Mouse (Mus musculus) neural tube, embryonic 12.5 days (tissue): ENCODE measurements around the gene Eif4e2. TPM values are rescaled to one million over a fixed set of nuclear protein-coding genes. Genes with fewer than 3 reads are reported as not detected.

ENCODE experiments used
- ATAC-seq: fragments of 200-750 bp; cut with Nextera tagmentation; 2 replicates; pipeline ENCODE4 v1.8.0; 2017; ENCODE audit warnings: low read depth, mild to moderate bottlenecking, moderate TSS enrichment, moderate library complexity; ENCODE audit not compliant: low FRiP score
- H3K27ac ChIP-seq: fragments of 300-500 bp; sonication (generic); 2 replicates; pipeline ENCODE4 v1.5.1; 2016
- H3K27me3 ChIP-seq: fragments of 300-500 bp; sonication (generic); replicated peaks from 2 replicates; pipeline ENCODE4 v1.6.1; 2016; ENCODE audit warnings: mild to moderate bottlenecking
- H3K36me3 ChIP-seq: fragments of 300-500 bp; sonication (generic); 2 replicates; pipeline ENCODE4 v1.6.1; 2016; ENCODE audit warnings: mild to moderate bottlenecking
- H3K4me1 ChIP-seq: fragments of 300-500 bp; sonication (generic); 2 replicates; pipeline ENCODE4 v1.6.1; 2016
- H3K4me2 ChIP-seq: fragments of 300-500 bp; sonication (generic); replicated peaks from 2 replicates; pipeline ENCODE4 v1.6.1; 2016; ENCODE audit warnings: mild to moderate bottlenecking
- H3K4me3 ChIP-seq: fragments of 300-500 bp; sonication (generic); 2 replicates; pipeline ENCODE4 v1.5.1; 2016
- H3K9ac ChIP-seq: fragments of 300-500 bp; sonication (generic); 2 replicates; pipeline ENCODE4 v1.6.1; 2016; ENCODE audit warnings: mild to moderate bottlenecking
- H3K9me3 ChIP-seq: fragments of 300-500 bp; sonication (generic); 2 replicates; pipeline ENCODE4 v1.6.1; 2016; ENCODE audit warnings: mild to moderate bottlenecking
- WGBS: fragments of 180-500 bp; shearing (Covaris S2); methylation state at CpG from one replicate; pipeline ENCODE4 v1.1.7; 2016; 5-methylcytosine and 5-hydroxymethylcytosine counted together
- polyA plus RNA-seq: library from polyadenylated mRNA; unstranded; fragments of >200 nt; fragmentation: Nextera tagmentation; extraction: Ambion mirVana; gene quantifications from 2 replicates; pipeline ENCODE4 v1.2.1, GENCODE M21; 2016

Eif4e2 gene
- polyA plus RNA-seq, 1 experiment from 2014 or later = 150 TPM

DNA sequence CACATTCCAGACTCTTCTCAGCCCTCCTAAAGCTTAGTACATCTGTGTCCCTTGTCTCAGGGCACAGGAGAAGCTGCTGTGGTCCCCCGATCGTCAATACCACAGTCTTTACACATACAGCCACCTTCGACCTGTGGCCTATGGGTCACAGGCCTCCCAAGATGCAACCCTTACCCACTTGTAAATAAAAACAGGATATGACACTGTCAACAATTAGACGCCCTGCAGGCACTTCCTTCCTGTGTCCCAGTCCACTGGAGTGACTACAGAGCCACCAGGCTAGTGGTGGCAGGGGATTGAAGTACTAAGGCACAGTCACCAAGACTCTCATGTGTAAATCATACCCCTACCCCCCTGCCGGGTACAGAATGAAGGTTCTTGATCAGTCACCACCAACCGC, 8.7 kb upstream of the Eif4e2 start:
- H3K4me3 ChIP-seq = no peak overlapping the region
- H3K4me2 ChIP-seq = no peak overlapping the region
- no peak for ATAC-seq
- no peaks in the 10 kb centered on the region for H3K4me1 ChIP-seq
- H3K27ac ChIP-seq = no peak overlapping the region
- no peaks in the 10 kb centered on the region for H3K9me3 ChIP-seq
- no peak overlapping the region for H3K9ac ChIP-seq
- no peaks in the 10 kb centered on the region for H3K36me3 ChIP-seq
- WGBS = 65% methylated on average over 6 of the region's 6 CpGs
- H3K27me3 ChIP-seq = 0 out of 2 replicates have a peak, but pooled peaks cover 15% of the 10 kb centered on the region

GRCm38 (mm10) chr1:87205502-87205901, 8.2 kb upstream of the Eif4e2 start:
- H3K36me3 ChIP-seq = no peaks in the 10 kb centered on the region
- no peak for ATAC-seq
- H3K27me3 ChIP-seq = 0 out of 2 replicates have a peak, but pooled peaks cover 15% of the 10 kb centered on the region
- H3K4me2 ChIP-seq = no peak overlapping the region
- no peak overlapping the region for H3K4me3 ChIP-seq
- H3K9ac ChIP-seq = no peak overlapping the region
- WGBS = 49% methylated on average over 3 of the region's 3 CpGs
- no peak overlapping the region for H3K27ac ChIP-seq
- H3K4me1 ChIP-seq = no peaks in the 10 kb centered on the region
- H3K9me3 ChIP-seq = no peaks in the 10 kb centered on the region

DNA sequence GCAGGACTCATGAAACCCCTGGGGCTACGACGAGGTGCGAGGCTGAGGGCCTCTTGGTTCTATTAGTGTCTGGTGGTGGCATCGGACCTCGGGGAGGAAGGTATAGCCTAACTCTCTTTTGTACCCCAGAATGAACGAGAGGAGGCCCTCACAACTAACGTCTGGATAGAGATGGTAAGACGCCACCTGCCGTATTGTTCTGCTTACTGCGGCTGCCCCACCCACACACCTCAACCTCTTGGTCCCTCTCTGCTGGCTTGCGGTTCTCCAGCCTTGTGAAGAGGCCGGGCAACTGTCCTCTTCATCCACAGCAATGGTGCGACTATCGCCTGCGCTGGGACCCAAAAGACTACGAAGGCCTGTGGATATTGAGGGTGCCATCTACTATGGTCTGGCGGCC, 7.4 kb upstream of the Eif4e2 start:
- ATAC-seq = no peak
- Histone ChIP-seq H3K9ac (no peak overlapping the region), H3K4me2 (no peak overlapping the region; the same call in 1 of the 2 replicates), H3K36me3 (no peaks in the 10 kb centered on the region), H3K9me3 (no peaks in the 10 kb centered on the region), H3K27me3 (0 out of 2 replicates have a peak, but pooled peaks cover 15% of the 10 kb centered on the region), H3K27ac (no peak overlapping the region), H3K4me3 (no peak overlapping the region), H3K4me1 (no peaks in the 10 kb centered on the region)
- WGBS = 18% methylated on average over 17 of the region's 17 CpGs

- WGBS = 88% methylated on average over 4 of the region's 4 CpGs
- no peak overlapping the region for H3K4me3 ChIP-seq
- H3K27me3 ChIP-seq = 0 out of 2 replicates have a peak, but pooled peaks cover 8% of the 10 kb centered on the region
- peaks cover 22% of the 10 kb centered on the region for H3K4me1 ChIP-seq
- H3K9ac ChIP-seq = no peak overlapping the region
- H3K4me2 ChIP-seq = no peak overlapping the region
- no peaks in the 10 kb centered on the region for H3K36me3 ChIP-seq
- H3K27ac ChIP-seq = no peak overlapping the region
- no peak for ATAC-seq
- no peaks in the 10 kb centered on the region for H3K9me3 ChIP-seq
Measured at GRCm38 (mm10) chr1:87211431-87211830, 2.3 kb upstream of the Eif4e2 start.

DNA sequence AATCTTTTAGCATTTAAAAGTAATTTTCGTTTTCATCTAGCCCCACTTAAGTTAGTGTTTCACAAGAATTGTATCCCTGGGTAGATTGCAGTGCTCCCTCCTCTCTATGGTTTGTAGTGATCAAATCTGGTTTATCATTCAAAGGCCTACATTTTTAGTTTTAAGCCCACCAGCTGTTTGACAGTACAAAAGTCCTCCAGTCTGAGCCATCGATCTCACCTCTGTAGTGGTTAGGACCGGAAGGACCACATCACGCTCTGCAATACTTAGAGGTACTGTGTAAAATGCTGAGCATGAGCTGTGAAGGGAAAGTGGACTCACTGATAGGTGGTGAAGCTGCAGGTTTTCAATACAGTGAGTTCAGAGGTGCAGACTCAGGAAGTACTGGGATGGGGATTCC, 1.0 kb downstream of the Eif4e2 start:
- peaks cover 25% of the 10 kb centered on the region for H3K4me1 ChIP-seq
- no peaks in the 10 kb centered on the region for H3K9me3 ChIP-seq
- H3K27me3 ChIP-seq = no peaks in the 10 kb centered on the region
- peak overlapping the region; percentile 89 for H3K4me3 ChIP-seq
- H3K4me2 ChIP-seq = peak overlapping the region; percentile 67
- ATAC-seq = no peak
- WGBS = 41% methylated on average over 4 of the region's 4 CpGs
- peak overlapping the region; percentile 96 for H3K9ac ChIP-seq
- H3K36me3 ChIP-seq = peaks cover 5% of the 10 kb centered on the region
- H3K27ac ChIP-seq = no peak overlapping the region

DNA sequence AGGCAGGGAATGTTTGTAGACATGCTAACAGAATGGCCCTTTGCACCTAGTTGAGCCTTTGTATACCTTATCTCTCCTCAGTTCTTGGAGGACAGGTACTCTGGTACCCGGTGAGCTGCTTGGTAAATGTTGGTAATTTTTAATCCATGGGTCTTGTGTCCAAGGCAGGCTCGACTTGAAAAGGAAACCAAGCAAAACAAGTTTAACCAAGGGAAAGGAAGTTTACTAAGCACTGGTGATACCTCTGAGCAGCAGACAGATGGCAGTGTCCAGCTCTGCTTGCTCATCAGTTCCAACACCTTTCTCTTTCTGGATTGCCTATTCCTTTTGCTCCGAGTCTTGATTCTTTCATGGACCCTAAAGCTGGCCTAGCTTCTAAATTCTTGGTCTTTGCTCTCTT, 4.2 kb downstream of the Eif4e2 start:
- no peak overlapping the region for H3K4me2 ChIP-seq
- no peak overlapping the region for H3K9ac ChIP-seq
- 76% methylated on average over 3 of the region's 3 CpGs for WGBS
- peaks cover 23% of the 10 kb centered on the region for H3K4me1 ChIP-seq
- H3K4me3 ChIP-seq = no peak overlapping the region
- no peaks in the 10 kb centered on the region for H3K9me3 ChIP-seq
- no peak for ATAC-seq
- H3K27ac ChIP-seq = no peak overlapping the region
- no peaks in the 10 kb centered on the region for H3K27me3 ChIP-seq
- peaks cover 36% of the 10 kb centered on the region for H3K36me3 ChIP-seq

DNA sequence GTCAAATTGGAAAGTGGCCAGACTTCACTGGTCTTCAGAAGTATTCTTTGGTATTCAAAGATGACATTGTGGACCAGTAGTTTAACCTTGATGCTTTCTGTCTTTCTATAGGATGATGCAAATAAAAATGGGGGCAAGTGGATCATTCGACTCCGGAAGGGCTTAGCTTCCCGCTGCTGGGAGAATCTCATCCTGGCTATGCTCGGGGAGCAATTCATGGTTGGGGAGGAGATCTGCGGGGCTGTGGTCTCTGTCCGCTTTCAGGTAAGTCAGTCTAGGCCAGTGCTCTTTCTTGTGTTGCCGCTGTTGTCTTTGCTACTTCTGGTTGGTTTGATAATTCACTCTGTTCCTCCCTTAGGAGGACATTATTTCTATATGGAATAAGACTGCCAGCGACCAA, 12.0 kb downstream of the Eif4e2 start:
- Histone ChIP-seq H3K4me1 (no peaks in the 10 kb centered on the region), H3K9ac (no peak overlapping the region), H3K27me3 (no peaks in the 10 kb centered on the region), H3K36me3 (peaks cover 93% of the 10 kb centered on the region), H3K4me3 (no peak overlapping the region), H3K9me3 (no peaks in the 10 kb centered on the region), H3K27ac (no peak overlapping the region), H3K4me2 (no peak overlapping the region)
- 98% methylated on average over 8 of the region's 8 CpGs for WGBS
- no peak for ATAC-seq

DNA sequence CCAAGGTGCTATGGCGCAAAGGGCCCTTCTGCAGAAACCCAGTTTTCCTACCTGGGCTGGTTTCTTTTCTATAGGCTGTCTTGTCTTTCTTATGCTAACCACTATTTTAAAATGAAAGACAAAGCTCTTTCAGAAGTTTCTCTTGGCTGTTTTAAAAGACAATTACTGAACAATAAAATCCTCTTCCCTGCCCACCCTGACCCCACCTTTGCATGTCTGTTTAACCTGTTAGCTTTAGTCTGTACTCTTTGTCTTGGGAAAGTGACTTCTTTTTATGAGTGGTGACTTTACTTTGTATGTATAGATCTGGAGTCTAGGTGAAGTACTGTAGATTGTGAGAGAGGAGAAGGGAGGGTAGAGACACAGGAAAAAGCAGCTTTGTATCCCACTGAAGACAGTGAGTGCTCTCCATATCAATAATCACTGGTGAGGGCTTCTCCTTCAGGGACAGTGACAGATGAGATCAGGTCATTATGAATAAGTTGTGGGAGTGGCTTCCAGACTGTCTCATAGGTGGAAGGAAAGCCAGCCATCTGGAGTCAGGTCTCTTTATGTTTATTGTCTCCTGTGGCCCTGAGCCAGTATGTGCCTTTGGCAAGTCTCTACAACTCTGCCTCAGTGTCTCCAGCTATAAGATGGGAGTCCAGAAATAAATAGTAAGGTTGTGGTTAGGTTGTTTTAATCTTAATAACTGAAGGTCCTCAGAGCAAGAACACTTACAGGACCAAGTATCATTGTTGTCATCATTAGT, 12.9 kb downstream of the Eif4e2 start:
- Histone ChIP-seq H3K27ac (no peak overlapping the region), H3K4me3 (no peak overlapping the region), H3K9ac (no peak overlapping the region), H3K4me2 (no peak overlapping the region), H3K4me1 (no peaks in the 10 kb centered on the region), H3K27me3 (no peaks in the 10 kb centered on the region), H3K36me3 (peaks cover 91% of the 10 kb centered on the region), H3K9me3 (no peaks in the 10 kb centered on the region)
- 95% methylated on average over 1 of the region's 1 CpGs for WGBS
- no peak for ATAC-seq

DNA sequence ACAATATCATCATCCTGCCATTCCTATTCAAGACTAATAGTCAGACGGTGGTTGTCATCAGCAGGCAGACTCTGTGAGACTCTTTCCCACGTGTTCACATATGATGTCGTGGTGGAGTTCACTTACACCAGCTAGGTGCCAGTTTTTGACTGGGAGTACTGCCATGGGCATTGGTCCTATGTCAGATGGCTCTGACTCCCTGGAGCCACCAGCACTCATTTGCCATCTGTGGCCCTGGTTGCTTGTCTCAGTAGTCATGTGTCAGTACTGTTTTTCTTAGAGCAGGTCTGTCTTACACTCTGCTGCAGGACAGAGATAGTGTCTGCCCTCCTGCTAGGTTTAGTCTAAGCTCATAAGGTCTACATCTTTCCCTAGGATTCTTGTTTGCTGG, 13.4 kb downstream of the Eif4e2 start:
- Histone ChIP-seq H3K4me1 (no peaks in the 10 kb centered on the region), H3K27me3 (no peaks in the 10 kb centered on the region), H3K4me3 (no peak overlapping the region), H3K27ac (no peak overlapping the region), H3K4me2 (no peak overlapping the region), H3K9me3 (no peaks in the 10 kb centered on the region), H3K9ac (no peak overlapping the region), H3K36me3 (peaks cover 91% of the 10 kb centered on the region)
- no peak for ATAC-seq
- 96% methylated on average over 3 of the region's 3 CpGs for WGBS

- Histone ChIP-seq H3K9me3 (no peaks in the 10 kb centered on the region), H3K9ac (no peak overlapping the region), H3K4me1 (no peaks in the 10 kb centered on the region), H3K36me3 (peaks cover 89% of the 10 kb centered on the region), H3K27me3 (no peaks in the 10 kb centered on the region), H3K4me3 (no peak overlapping the region), H3K27ac (no peak overlapping the region), H3K4me2 (no peak overlapping the region)
- ATAC-seq = no peak
- WGBS = 72% methylated on average over 5 of the region's 5 CpGs
Measured at GRCm38 (mm10) chr1:87230606-87231005, 16.9 kb downstream of the Eif4e2 start.

DNA sequence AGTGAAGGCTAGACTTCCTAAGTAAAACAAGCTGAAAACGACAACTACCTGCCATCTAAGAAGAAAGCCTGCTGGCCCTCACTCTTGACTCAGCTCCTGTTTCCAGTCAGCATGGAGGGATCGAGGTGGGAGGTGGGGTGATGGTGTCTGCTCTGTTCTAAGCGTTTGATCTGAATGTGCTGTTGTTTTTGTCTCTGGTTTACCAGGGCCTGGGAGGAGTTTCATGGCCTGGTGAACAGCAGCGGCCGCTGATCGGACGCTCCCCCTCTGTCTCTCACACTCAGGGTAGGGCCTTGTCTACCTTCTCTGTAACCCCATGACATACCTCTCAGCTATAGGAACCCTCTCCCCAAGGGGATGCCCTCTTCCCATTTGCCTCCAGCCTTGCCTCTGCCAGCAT, 18.5 kb downstream of the Eif4e2 start:
- no peaks in the 10 kb centered on the region for H3K27me3 ChIP-seq
- H3K4me1 ChIP-seq = no peaks in the 10 kb centered on the region
- peaks cover 89% of the 10 kb centered on the region for H3K36me3 ChIP-seq
- no peak overlapping the region for H3K9ac ChIP-seq
- no peak overlapping the region for H3K4me2 ChIP-seq
- no peak overlapping the region for H3K27ac ChIP-seq
- ATAC-seq = no peak
- 87% methylated on average over 7 of the region's 7 CpGs for WGBS
- H3K9me3 ChIP-seq = no peaks in the 10 kb centered on the region
- no peak overlapping the region for H3K4me3 ChIP-seq

DNA sequence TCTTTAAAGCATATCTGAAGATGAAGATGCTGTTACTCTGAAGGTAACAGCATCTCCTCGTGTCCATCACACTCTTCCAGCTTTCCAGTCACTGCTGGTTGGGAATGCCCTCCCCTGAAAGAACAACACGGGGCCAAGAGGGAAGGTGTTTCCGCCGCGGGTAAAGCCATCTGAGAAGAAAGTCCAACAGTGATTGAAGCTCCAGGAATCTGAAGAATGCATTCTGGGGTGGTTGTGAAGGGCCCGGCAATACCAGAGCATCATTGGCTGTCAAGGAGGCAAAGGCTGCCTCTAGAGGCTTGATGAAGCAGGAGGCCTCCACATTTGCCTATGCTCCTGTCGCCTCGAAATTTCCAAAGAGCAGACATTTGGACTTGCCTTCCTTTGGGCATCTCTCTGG, 25.3 kb downstream of the Eif4e2 start:
- Histone ChIP-seq H3K9ac (no peak overlapping the region), H3K4me3 (no peak overlapping the region), H3K4me1 (no peaks in the 10 kb centered on the region), H3K36me3 (peaks cover 53% of the 10 kb centered on the region), H3K9me3 (no peaks in the 10 kb centered on the region), H3K27ac (no peak overlapping the region), H3K27me3 (no peaks in the 10 kb centered on the region), H3K4me2 (no peak overlapping the region)
- 78% methylated on average over 8 of the region's 8 CpGs for WGBS
- ATAC-seq = no peak

DNA sequence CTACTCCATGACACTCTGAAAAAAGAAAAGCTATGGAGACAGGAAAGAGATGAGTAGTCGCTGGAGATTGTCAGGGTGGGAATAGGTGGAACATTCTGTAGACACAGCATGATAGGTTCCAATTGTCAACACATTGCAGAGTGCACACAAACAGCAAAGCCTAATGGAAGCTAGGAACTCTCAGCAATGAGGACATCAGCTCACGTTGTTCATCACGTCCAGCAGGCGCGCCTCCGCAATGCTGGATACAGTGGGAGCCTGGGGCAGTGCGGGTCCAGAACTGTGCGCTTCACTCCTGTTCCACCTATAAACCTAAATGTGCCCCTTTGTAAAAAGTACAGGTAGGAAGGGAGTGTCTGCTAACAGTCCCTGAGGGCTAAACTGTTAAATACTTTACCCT, 29.3 kb downstream of the Eif4e2 start:
- Histone ChIP-seq H3K4me1 (no peaks in the 10 kb centered on the region), H3K9ac (no peak overlapping the region), H3K4me2 (no peak overlapping the region), H3K36me3 (peaks cover 16% of the 10 kb centered on the region), H3K4me3 (no peak overlapping the region), H3K9me3 (no peaks in the 10 kb centered on the region), H3K27ac (no peak overlapping the region), H3K27me3 (no peaks in the 10 kb centered on the region)
- no peak for ATAC-seq
- 92% methylated on average over 8 of the region's 8 CpGs for WGBS
